Mouse (Mus musculus) heart, embryonic 11.5 days (tissue): ENCODE measurements around the gene Ankrd11. TPM values are rescaled to one million over a fixed set of nuclear protein-coding genes. Genes with fewer than 3 reads are reported as not detected.

ENCODE experiments used
- ATAC-seq: fragments of 200-750 bp; cut with Nextera tagmentation; replicated peaks from 2 replicates; pipeline ENCODE4 v1.8.0; 2017; ENCODE audit warnings: moderate library complexity; ENCODE audit not compliant: insufficient number of reproducible peaks, low FRiP score, low TSS enrichment
- H3K27ac ChIP-seq: fragments of 300-500 bp; sonication (generic); 2 replicates; pipeline ENCODE4 v1.5.1; 2014; ENCODE audit warnings: mild to moderate bottlenecking, low read depth, low read length
- H3K27me3 ChIP-seq: fragments of 300-500 bp; sonication (generic); 2 replicates; pipeline ENCODE4 v1.6.1; 2014; ENCODE audit warnings: mild to moderate bottlenecking, low read length, mixed read lengths; ENCODE audit not compliant: control insufficient read depth, insufficient read depth
- H3K36me3 ChIP-seq: fragments of 300-500 bp; sonication (generic); 2 replicates; pipeline ENCODE4 v1.6.1; 2014; ENCODE audit warnings: mild to moderate bottlenecking, low read length, moderate library complexity, mixed read lengths; ENCODE audit not compliant: control insufficient read depth, insufficient read depth
- H3K4me1 ChIP-seq: fragments of 300-500 bp; sonication (generic); 2 replicates; pipeline ENCODE4 v1.6.1; 2014; ENCODE audit warnings: low read length; ENCODE audit not compliant: control insufficient read depth, insufficient read depth
- H3K4me2 ChIP-seq: fragments of 300-500 bp; sonication (generic); 2 replicates; pipeline ENCODE4 v1.6.1; 2014; ENCODE audit warnings: mild to moderate bottlenecking, moderate library complexity
- H3K4me3 ChIP-seq: fragments of 300-500 bp; sonication (generic); 2 replicates; pipeline ENCODE4 v1.5.1; 2014; ENCODE audit warnings: low read depth, low read length
- H3K9ac ChIP-seq: fragments of 300-500 bp; sonication (generic); 2 replicates; pipeline ENCODE4 v1.6.1; 2014; ENCODE audit warnings: mild to moderate bottlenecking, low read depth, low read length, moderate library complexity
- H3K9me3 ChIP-seq: fragments of 300-500 bp; sonication (generic); replicated peaks from 2 replicates; pipeline ENCODE4 v1.6.1; 2016; ENCODE audit warnings: low read length; ENCODE audit not compliant: control insufficient read depth
- WGBS: fragments of 180-500 bp; shearing (Covaris S2); extraction: QIAGEN DNeasy Blood & Tissue Kit; methylation state at CpG from one replicate; pipeline ENCODE4 v1.1.7; 2014; ENCODE audit not compliant: insufficient replicate concordance; 5-methylcytosine and 5-hydroxymethylcytosine counted together
- polyA plus RNA-seq: library from polyadenylated mRNA; unstranded; fragments of >200 nt; fragmentation: Nextera tagmentation; extraction: Ambion mirVana; gene quantifications from 2 replicates; pipeline ENCODE4 v1.2.1, GENCODE M21; 2014

Gene Ankrd11
- polyA plus RNA-seq, 1 experiment from 2014 or later, result 49.5 TPM

- no peaks in the 10 kb centered on the region for H3K27me3 ChIP-seq
- no peak for ATAC-seq
- WGBS, result 87% methylated on average over 3 of the region's 3 CpGs
- no peaks in the 10 kb centered on the region for H3K36me3 ChIP-seq
- no peak overlapping the region for H3K9ac ChIP-seq
- no peak overlapping the region for H3K27ac ChIP-seq
- H3K9me3 ChIP-seq, result no peaks in the 10 kb centered on the region
- no peak overlapping the region for H3K4me2 ChIP-seq
- H3K4me1 ChIP-seq, result peaks cover 39% of the 10 kb centered on the region
- H3K4me3 ChIP-seq, result no peak overlapping the region
Measured at GRCm38 (mm10) chr8:122955997-122956396, 86.1 kb downstream of the Ankrd11 start.

GRCm38 (mm10) chr8:122955195-122955594 lies 86.9 kb downstream of the Ankrd11 start:
- H3K36me3 ChIP-seq, result no peaks in the 10 kb centered on the region
- no peak overlapping the region for H3K27ac ChIP-seq
- no peak overlapping the region for H3K4me2 ChIP-seq
- no peak overlapping the region for H3K4me3 ChIP-seq
- H3K9ac ChIP-seq, result no peak overlapping the region
- ATAC-seq, result no peak
- H3K4me1 ChIP-seq, result peaks cover 31% of the 10 kb centered on the region
- H3K27me3 ChIP-seq, result no peaks in the 10 kb centered on the region
- no peaks in the 10 kb centered on the region for H3K9me3 ChIP-seq

GRCm38 (mm10) chr8:122954090-122954799 lies 87.8 kb downstream of the Ankrd11 start:
- no peak for ATAC-seq
- WGBS, result 66% methylated on average over 3 of the region's 3 CpGs
- no peaks in the 10 kb centered on the region for H3K36me3 ChIP-seq

GRCm38 (mm10) chr8:122953028-122953427 lies 89.0 kb downstream of the Ankrd11 start:
- Histone ChIP-seq H3K27ac (no peak overlapping the region), H3K4me2 (no peak overlapping the region), H3K4me3 (no peak overlapping the region), H3K27me3 (no peaks in the 10 kb centered on the region), H3K9me3 (no peaks in the 10 kb centered on the region), H3K36me3 (no peaks in the 10 kb centered on the region), H3K4me1 (peaks cover 38% of the 10 kb centered on the region), H3K9ac (no peak overlapping the region)
- WGBS, result 84% methylated on average over 6 of the region's 6 CpGs
- ATAC-seq, result no peak

More at GRCm38 (mm10) chr8:122954090-122954799, 87.8 kb downstream of the Ankrd11 start:
- Histone ChIP-seq H3K4me1 (peaks cover 38% of the 10 kb centered on the region), H3K4me3 (no peak overlapping the region), H3K27me3 (no peaks in the 10 kb centered on the region), H3K4me2 (no peak overlapping the region), H3K9me3 (no peaks in the 10 kb centered on the region), H3K27ac (no peak overlapping the region), H3K9ac (no peak overlapping the region)

GRCm38 (mm10) chr8:122951456-122951855 lies 90.6 kb downstream of the Ankrd11 start:
- Histone ChIP-seq H3K27me3 (no peaks in the 10 kb centered on the region), H3K36me3 (no peaks in the 10 kb centered on the region), H3K4me1 (peaks cover 31% of the 10 kb centered on the region), H3K9me3 (no peaks in the 10 kb centered on the region), H3K27ac (no peak overlapping the region), H3K9ac (no peak overlapping the region), H3K4me2 (no peak overlapping the region), H3K4me3 (no peak overlapping the region)
- WGBS, result 77% methylated on average over 5 of the region's 5 CpGs
- no peak for ATAC-seq

GRCm38 (mm10) chr8:122949701-122950100 lies 92.4 kb downstream of the Ankrd11 start:
- Histone ChIP-seq H3K36me3 (no peaks in the 10 kb centered on the region), H3K9ac (no peak overlapping the region), H3K9me3 (no peaks in the 10 kb centered on the region), H3K27ac (no peak overlapping the region), H3K27me3 (no peaks in the 10 kb centered on the region), H3K4me2 (no peak overlapping the region), H3K4me1 (peaks cover 18% of the 10 kb centered on the region), H3K4me3 (no peak overlapping the region)
- no peak for ATAC-seq
- 73% methylated on average over 5 of the region's 5 CpGs for WGBS

GRCm38 (mm10) chr8:122945775-122946174 lies 96.3 kb downstream of the Ankrd11 start:
- Histone ChIP-seq H3K27me3 (no peaks in the 10 kb centered on the region), H3K4me1 (peaks cover 10% of the 10 kb centered on the region), H3K4me3 (no peak overlapping the region), H3K9me3 (no peaks in the 10 kb centered on the region), H3K27ac (no peak overlapping the region), H3K9ac (no peak overlapping the region), H3K4me2 (no peak overlapping the region), H3K36me3 (no peaks in the 10 kb centered on the region)
- 77% methylated on average over 2 of the region's 2 CpGs for WGBS
- no peak for ATAC-seq

GRCm38 (mm10) chr8:122942803-122943713 lies 99.0 kb downstream of the Ankrd11 start:
- Histone ChIP-seq H3K4me3 (no peak overlapping the region), H3K27ac (no peak overlapping the region), H3K9ac (no peak overlapping the region), H3K4me2 (no peak overlapping the region), H3K9me3 (no peaks in the 10 kb centered on the region), H3K36me3 (no peaks in the 10 kb centered on the region), H3K27me3 (no peaks in the 10 kb centered on the region), H3K4me1 (peaks cover 20% of the 10 kb centered on the region)
- WGBS, result 84% methylated on average over 9 of the region's 9 CpGs
- no peak for ATAC-seq
